Mouse (Mus musculus): Measurements from ENCODE around the gene Psmb2. TPM values are rescaled to one million over a fixed set of nuclear protein-coding genes. Genes with fewer than 3 reads are reported as not detected.

The Psmb2 gene
- total and polyA plus RNA-seq, 3 experiments: 201 to 433 TPM; not detected in 1

- H3K4me1 ChIP-seq (ENCODE audit: control insufficient read depth in 1 of 2, insufficient read depth in 2 of 2, low read length in 2 of 2): no peaks in the 10 kb centered on the region; a peak in 1 of 4 replicates
- peaks cover 0 to 2% of the 10 kb centered on the region in 2 experiments; a peak in 2 of 4 replicates for H3K36me3 ChIP-seq (ENCODE audit: control insufficient read depth in 1 of 2, insufficient read depth in 2 of 2, low read length in 2 of 2)
- H3K9me3 ChIP-seq (replicated peaks; ENCODE audit: insufficient read depth, low read length): no peaks in the 10 kb centered on the region
- H3K79me2 ChIP-seq (ENCODE audit: control insufficient read depth, insufficient read depth, low read length, poor library complexity): no peaks in the 10 kb centered on the region
- no peak within 1 kb of the TSS for H3K27ac ChIP-seq (ENCODE audit: control insufficient read depth, low read depth, low read length)
- TF ChIP-seq POLR2A (IDR thresholded peaks at IDR 0.05; ENCODE audit: control insufficient read depth in 1 of 2, insufficient read depth in 1 of 2, low read depth in 1 of 2, low read length in 2 of 2, poor library complexity in 1 of 2): no peak
- TF ChIP-seq MXI1 (IDR thresholded peaks at IDR 0.05; ENCODE audit: low read depth, low read length): no peak
- no peak for TF ChIP-seq KAT2A (conservative IDR thresholded peaks at IDR 0.05; ENCODE audit: low read depth, low read length)
- TF ChIP-seq POLR2AphosphoS5 (IDR thresholded peaks at IDR 0.05; ENCODE audit: borderline replicate concordance, low read depth, low read length): no peak
- no peak for TF ChIP-seq RCOR1 (IDR thresholded peaks at IDR 0.05; ENCODE audit: low read depth, low read length)
- TF ChIP-seq EP300 (IDR thresholded peaks at IDR 0.05; ENCODE audit: low read depth in 1 of 2, low read length in 2 of 2): no peak
- no peak for TF ChIP-seq ZMIZ1 (IDR thresholded peaks at IDR 0.05; ENCODE audit: low read depth, low read length)
- TF ChIP-seq USF2 (IDR thresholded peaks at IDR 0.05; ENCODE audit: borderline replicate concordance in 1 of 2, insufficient read depth in 1 of 2, low read depth in 1 of 2, low read length in 2 of 2): no peak
- TF ChIP-seq POLR2AphosphoS2 (IDR thresholded peaks at IDR 0.05; ENCODE audit: low read length): no peak
- no peak for TF ChIP-seq ZC3H11A (IDR thresholded peaks at IDR 0.05; ENCODE audit: low read depth, low read length)
- no peak for TF ChIP-seq GABPA (IDR thresholded peaks at IDR 0.05; ENCODE audit: low read depth, low read length)
- no peak for DNase-seq (ENCODE audit: low read depth, low spot score)
- no peak within 1 kb of the TSS for H3K4me3 ChIP-seq (ENCODE audit: control insufficient read depth in 1 of 2, insufficient read depth in 1 of 2, low read depth in 2 of 2, low read length in 2 of 2)
- H3K27me3 ChIP-seq (ENCODE audit: control insufficient read depth in 1 of 2, insufficient read depth in 2 of 2, low read length in 2 of 2): no peaks in the 10 kb centered on the region
- no peak within 1 kb of the TSS for H3K9ac ChIP-seq (ENCODE audit: control insufficient read depth, low read depth, low read length, poor library complexity, severe bottlenecking)
These were observed 58.6 kb downstream of the Psmb2 start, which contains the start of gene Tfap2e for GRCm38 (mm10) chr4:126736001-126736414. Gene Tfap2e, minus strand, starts transcription at chr4:126736240.

GRCm38 (mm10) chr4:126739966-126740676, 62.7 kb downstream of the Psmb2 start:
- no peaks in the 10 kb centered on the region for H3K27me3 ChIP-seq (ENCODE audit: control insufficient read depth in 1 of 2, insufficient read depth in 2 of 2, low read length in 2 of 2)
- H3K27ac ChIP-seq (ENCODE audit: control insufficient read depth, low read depth, low read length): no peak overlapping the region
- H3K79me2 ChIP-seq (ENCODE audit: control insufficient read depth, insufficient read depth, low read length, poor library complexity): no peaks in the 10 kb centered on the region
- no peak for TF ChIP-seq CHD1 (IDR thresholded peaks at IDR 0.05; ENCODE audit: low read depth, low read length)
- TF ChIP-seq POLR2AphosphoS2 (IDR thresholded peaks at IDR 0.05; ENCODE audit: low read length): no peak
- no peak for TF ChIP-seq ZMIZ1 (IDR thresholded peaks at IDR 0.05; ENCODE audit: low read depth, low read length)
- peak; percentile 68 for TF ChIP-seq SMC3 (IDR thresholded peaks at IDR 0.05; ENCODE audit: low read depth, low read length)
- TF ChIP-seq ZNF384 (IDR thresholded peaks at IDR 0.05; ENCODE audit: low read depth, low read length): no peak
- TF ChIP-seq CTCF (IDR thresholded peaks at IDR 0.05 in 2 of 3, conservative IDR thresholded peaks at IDR 0.05 in 1 of 3; ENCODE audit: control insufficient read depth in 1 of 3, insufficient read depth in 1 of 3, low read depth in 2 of 3, low read length in 3 of 3, poor library complexity in 1 of 3, severe bottlenecking in 1 of 3): peak; percentile 63 to 76 (median 66)
- TF ChIP-seq EP300 (IDR thresholded peaks at IDR 0.05; ENCODE audit: low read depth in 1 of 2, low read length in 2 of 2): no peak
- TF ChIP-seq ZC3H11A (IDR thresholded peaks at IDR 0.05; ENCODE audit: low read depth, low read length): peak; percentile 19; the same call in 1 of the 2 replicates
- no peak for TF ChIP-seq ELF1 (IDR thresholded peaks at IDR 0.05; ENCODE audit: low read depth, low read length)
- TF ChIP-seq RCOR1 (IDR thresholded peaks at IDR 0.05; ENCODE audit: low read depth, low read length): no peak
- no peak for TF ChIP-seq USF2 (IDR thresholded peaks at IDR 0.05; ENCODE audit: borderline replicate concordance in 1 of 2, insufficient read depth in 1 of 2, low read depth in 1 of 2, low read length in 2 of 2)
- TF ChIP-seq RAD21 (IDR thresholded peaks at IDR 0.05; ENCODE audit: low read depth, low read length): peak; percentile 25
- TF ChIP-seq GABPA (IDR thresholded peaks at IDR 0.05; ENCODE audit: low read depth, low read length): no peak
- peaks cover 0 to 2% of the 10 kb centered on the region in 2 experiments; a peak in 3 of 4 replicates for H3K36me3 ChIP-seq (ENCODE audit: control insufficient read depth in 1 of 2, insufficient read depth in 2 of 2, low read length in 2 of 2)
- DNase-seq (ENCODE audit: low read depth, low spot score): peak; percentile 61
- no peak overlapping the region for H3K9ac ChIP-seq (ENCODE audit: control insufficient read depth, low read depth, low read length, poor library complexity, severe bottlenecking)
- H3K4me1 ChIP-seq (ENCODE audit: control insufficient read depth in 1 of 2, insufficient read depth in 2 of 2, low read length in 2 of 2): peaks cover 0 to 2% of the 10 kb centered on the region in 2 experiments; a peak in 2 of 4 replicates
- no peaks in the 10 kb centered on the region for H3K9me3 ChIP-seq (replicated peaks; ENCODE audit: insufficient read depth, low read length)
- no peak overlapping the region for H3K4me3 ChIP-seq (ENCODE audit: control insufficient read depth in 1 of 2, insufficient read depth in 1 of 2, low read depth in 2 of 2, low read length in 2 of 2)

Data from MEL (cell line).